Mouse (Mus musculus): ENCODE measurements around the gene Taf5l. TPM values are rescaled to one million over a fixed set of nuclear protein-coding genes. Genes with fewer than 3 reads are reported as not detected.
"Not testable (repeated sequence)": the region's sequence is repeated elsewhere in the genome, so short reads cannot be mapped to it uniquely, and the experiment has no call there.

The Taf5l gene
- 10 to 100 TPM; 20.0 to 27.7 (median 24.9) TPM for total RNA-seq (2022)

- peak; percentile 86 for DNase-seq
These were observed at the start of gene Taf5l, which contains the start of gene Urb2 for GRCm38 (mm10) chr8:124021237-124022227. TSS of gene Taf5l (minus strand) at chr8:124021397. TSS of gene Urb2 (plus strand) at chr8:124021508.

- no peak for DNase-seq
These were observed 49.4 kb upstream of the Taf5l start for GRCm38 (mm10) chr8:124070363-124071324.

GRCm38 (mm10) chr8:124067059-124067750 is 46.0 kb upstream of the Taf5l start:
- no peak for DNase-seq

GRCm38 (mm10) chr8:124066325-124067058 is 45.3 kb upstream of the Taf5l start:
- DNase-seq: no peak

GRCm38 (mm10) chr8:124056832-124057655 is 35.8 kb upstream of the Taf5l start:
- no peak for DNase-seq

GRCm38 (mm10) chr8:124052568-124052967 is 31.4 kb upstream of the Taf5l start:
- DNase-seq: no peak

- peak; percentile 39 for DNase-seq
These were observed 30.9 kb upstream of the Taf5l start for GRCm38 (mm10) chr8:124052110-124052509.

GRCm38 (mm10) chr8:124045856-124046255 is 24.7 kb upstream of the Taf5l start:
- DNase-seq: no peak

- DNase-seq: no peak
These were observed 23.7 kb upstream of the Taf5l start for GRCm38 (mm10) chr8:124044931-124045330.

GRCm38 (mm10) chr8:124044421-124044820 is 23.2 kb upstream of the Taf5l start:
- no peak for DNase-seq

- DNase-seq: no peak
These were observed 21.0 kb upstream of the Taf5l start for GRCm38 (mm10) chr8:124042201-124042600.

- no peak for DNase-seq
These were observed 18.2 kb upstream of the Taf5l start for GRCm38 (mm10) chr8:124039351-124039750.

GRCm38 (mm10) chr8:124038121-124038520 is 16.9 kb upstream of the Taf5l start:
- DNase-seq: no peak

- no peak for DNase-seq
These were observed 12.2 kb upstream of the Taf5l start for GRCm38 (mm10) chr8:124033400-124033799.

GRCm38 (mm10) chr8:124027831-124028230 is 6.6 kb upstream of the Taf5l start:
- DNase-seq: no peak

- DNase-seq: not testable (repeated sequence)
These were observed 5.1 kb upstream of the Taf5l start for GRCm38 (mm10) chr8:124026265-124026664.

GRCm38 (mm10) chr8:124020439-124021236 is 559 bp downstream of the Taf5l start:
- peak; percentile 30 for DNase-seq

- DNase-seq: no peak
These were observed 1.4 kb downstream of the Taf5l start for GRCm38 (mm10) chr8:124019782-124020181.

- no peak for DNase-seq
These were observed 6.4 kb downstream of the Taf5l start for GRCm38 (mm10) chr8:124014751-124015150.

GRCm38 (mm10) chr8:124014299-124014698 is 6.9 kb downstream of the Taf5l start:
- not testable (repeated sequence) for DNase-seq

Data from adrenal gland, adult 8-10 months (tissue).